Mouse (Mus musculus) liver, postnatal 0 days (tissue): ENCODE measurements around the gene Sorbs1.

Experiments used
- CTCF ChIP-seq: sonication (generic); IDR thresholded peaks from 2 replicates; pipeline ENCODE4 v1.5.1; 2016; ENCODE audit warnings: antibody characterized with exemption, low read depth
- EP300 ChIP-seq: IDR thresholded peaks from 2 replicates; pipeline ENCODE4 v1.6.1; 2016; ENCODE audit warnings: antibody characterized with exemption, low read depth, mild to moderate bottlenecking

DNA sequence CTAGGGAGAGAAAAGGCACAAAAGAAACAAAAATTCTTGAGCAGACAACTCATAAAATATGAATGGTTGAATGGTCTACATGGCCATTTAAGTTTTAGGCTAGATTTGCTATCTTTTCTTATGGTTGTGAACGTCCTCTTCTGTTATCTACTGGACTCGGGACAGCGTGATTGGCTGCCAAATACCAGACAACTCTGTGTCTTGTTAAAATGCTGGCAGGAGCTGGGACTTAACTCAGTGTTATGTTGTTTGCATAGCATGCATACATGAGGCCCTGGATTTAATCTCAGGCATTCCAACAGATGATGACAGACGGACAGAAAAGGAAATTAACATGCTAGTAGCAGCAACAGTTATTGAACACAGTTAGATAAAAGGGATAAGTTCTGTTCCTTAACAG is 72.6 kb downstream of the Sorbs1 start:
- TF ChIP-seq CTCF = no peak
- no peak for TF ChIP-seq EP300
